Mouse (Mus musculus): ENCODE measurements at regions not wholly inside any gene's neighbourhood (a gene's known extent, or its start where the extent isn't known, plus 50 kb on each side); places are given as distances from the start of the nearest gene placed in this dataset.

GRCm38 (mm10) chr8:57705957-57706356 lies 53.1 kb upstream of the Galnt7 start:
- no peak for ATAC-seq (replicated peaks; ENCODE audit: poor library complexity, severe bottlenecking)

DNA sequence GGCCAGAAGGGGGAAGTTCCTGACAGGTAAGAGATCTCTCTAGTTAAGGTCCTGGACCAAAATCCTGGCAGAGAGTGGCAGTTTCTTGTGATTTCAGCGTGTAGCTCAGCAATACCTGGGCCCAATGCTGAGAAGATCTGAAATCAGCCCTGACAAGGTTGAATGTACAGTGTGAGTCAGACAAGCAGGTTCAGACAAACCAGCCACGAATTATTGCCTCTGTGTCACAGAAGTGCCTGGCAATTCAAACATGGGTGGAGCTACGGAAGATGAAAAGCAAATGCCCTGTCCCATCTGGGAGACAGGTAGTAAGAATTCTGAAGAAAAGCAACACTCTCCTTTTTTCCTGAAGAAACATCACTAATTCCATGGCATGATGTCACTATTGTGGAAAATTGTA lies 51.3 kb upstream of the Galnt7 start:
- no peak for ATAC-seq (replicated peaks; ENCODE audit: poor library complexity, severe bottlenecking)

GRCm38 (mm10) chr8:57702407-57703113 lies 49.7 kb upstream of the Galnt7 start:
- peak; percentile 35; the same call in 1 of the 2 replicates for ATAC-seq (replicated peaks; ENCODE audit: poor library complexity, severe bottlenecking)
